Mouse (Mus musculus): Measurements from ENCODE around the gene Ralgapa1.
A peak's percentile ranks its signal among the peaks of the same experiment; 100 is the strongest.

Gene Ralgapa1

DNA sequence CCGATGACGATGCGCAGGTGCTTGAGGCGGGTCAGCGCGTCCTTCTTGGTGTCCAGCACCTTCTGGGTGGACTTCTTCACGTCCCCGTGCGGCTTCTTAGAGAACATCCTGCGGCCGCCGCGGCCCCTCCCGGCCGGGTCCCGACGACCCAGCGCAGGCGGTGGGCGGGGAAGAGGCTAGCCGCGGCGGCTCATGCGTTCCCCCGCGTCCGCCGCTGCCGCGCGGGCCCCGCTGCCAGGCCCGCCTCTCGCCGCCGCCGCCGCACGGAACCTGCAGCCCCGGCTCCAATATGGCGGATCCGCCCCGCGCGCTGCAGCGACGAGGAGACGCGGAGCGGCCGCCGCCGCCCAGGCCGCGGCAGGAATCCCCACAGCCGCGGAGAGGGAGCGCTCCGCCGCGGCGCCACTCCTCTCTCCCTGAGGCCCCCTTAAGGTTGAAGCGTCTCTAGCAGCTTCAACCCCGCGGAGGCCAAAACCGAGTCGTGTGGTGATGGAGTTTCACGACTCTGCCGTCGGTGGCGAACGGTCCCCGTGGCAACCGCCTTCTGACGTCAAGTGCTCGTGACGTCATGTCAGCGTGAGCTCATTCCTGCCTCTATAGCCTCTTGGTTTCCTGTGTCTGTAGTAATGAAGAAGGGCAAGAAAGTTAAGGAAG, at the start of gene Ralgapa1:
TSS of gene Ralgapa1 (minus strand) at position 507 of the 654 bp plus-strand sequence.
- DNase-seq = peak; percentile 89

DNA sequence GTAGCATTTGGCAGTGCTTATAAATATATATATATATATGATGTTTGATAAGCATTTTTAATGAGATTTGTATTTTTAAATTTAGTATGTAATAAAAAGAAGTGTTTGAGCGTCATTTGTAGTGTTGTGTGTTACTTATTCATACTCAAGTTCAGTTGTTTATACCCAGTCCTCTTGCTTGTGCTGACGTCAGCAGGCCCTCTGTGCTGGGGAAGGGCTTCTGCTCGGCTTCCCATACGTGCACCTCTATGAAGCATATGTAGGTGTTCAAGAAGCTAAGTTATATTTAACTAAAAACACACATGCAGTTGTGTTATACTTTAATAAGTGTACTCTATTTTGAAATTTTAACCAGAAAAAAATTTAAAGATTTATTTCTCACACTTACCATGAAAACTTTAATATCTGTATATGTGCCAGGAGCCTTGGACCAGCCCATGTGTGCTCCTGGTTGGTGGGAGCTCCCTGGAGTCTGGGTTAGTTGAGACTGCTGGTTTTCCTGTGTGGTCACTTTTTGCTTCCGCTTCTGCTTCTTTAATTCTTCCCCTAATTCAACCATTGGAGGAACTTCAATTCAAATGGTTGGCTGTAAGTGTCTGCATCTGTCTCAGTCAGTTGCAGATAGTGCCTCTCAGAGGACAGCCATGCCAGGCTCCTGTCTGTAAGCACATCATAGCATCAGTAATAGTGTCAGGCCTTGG, 48.8 kb upstream of the Ralgapa1 start:
- DNase-seq = no peak

GRCm38 (mm10) chr12:55867738-55868137, 46.8 kb upstream of the Ralgapa1 start:
- no peak for DNase-seq

DNA sequence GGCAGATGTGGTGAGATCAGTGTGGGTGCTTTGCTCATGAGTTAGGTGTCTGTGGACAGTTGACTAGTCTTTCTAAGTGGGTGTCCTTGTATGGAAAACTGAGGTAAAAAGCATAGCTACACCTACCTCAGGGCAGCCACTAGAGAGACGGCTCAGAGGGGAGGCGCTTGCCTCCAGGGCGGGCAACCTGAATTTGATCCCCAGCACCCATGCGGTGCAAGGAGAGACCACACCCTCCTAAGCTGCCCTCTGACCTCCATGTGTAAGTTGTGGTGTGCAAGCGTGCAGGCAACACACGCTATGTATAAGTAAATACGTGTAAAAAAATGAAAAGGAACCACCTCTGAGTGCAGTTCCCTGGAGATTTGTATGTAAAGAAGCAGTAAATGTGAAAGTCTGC, 39.7 kb upstream of the Ralgapa1 start:
- no peak for DNase-seq

- no peak for DNase-seq
Measured at GRCm38 (mm10) chr12:55859409-55860349, 38.7 kb upstream of the Ralgapa1 start.

- DNase-seq = no peak
Measured at GRCm38 (mm10) chr12:55850650-55851049, 29.7 kb upstream of the Ralgapa1 start.

- DNase-seq = no peak
Measured at GRCm38 (mm10) chr12:55847851-55848250, 26.9 kb upstream of the Ralgapa1 start.

- DNase-seq = peak; percentile 43
Measured at GRCm38 (mm10) chr12:55846741-55847140, 25.8 kb upstream of the Ralgapa1 start.

DNA sequence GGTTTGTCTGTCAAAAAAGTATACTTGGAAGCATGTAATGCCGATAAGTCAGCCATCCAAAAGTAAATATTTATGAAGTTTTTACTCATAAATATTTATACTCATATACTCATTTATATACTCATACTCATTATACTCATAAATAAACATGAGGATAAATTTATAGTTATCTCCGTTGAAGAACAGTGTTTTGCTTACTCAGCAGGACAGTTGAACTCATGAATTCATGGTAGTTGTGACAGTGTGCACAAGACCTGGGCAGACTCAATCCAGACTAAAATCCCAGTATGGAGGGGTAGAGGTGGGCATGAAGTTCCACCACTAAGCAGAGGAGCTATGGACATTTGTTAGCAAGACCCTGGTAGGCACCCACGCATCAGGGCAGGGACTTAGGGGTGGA, 16.5 kb upstream of the Ralgapa1 start:
- DNase-seq = no peak

DNA sequence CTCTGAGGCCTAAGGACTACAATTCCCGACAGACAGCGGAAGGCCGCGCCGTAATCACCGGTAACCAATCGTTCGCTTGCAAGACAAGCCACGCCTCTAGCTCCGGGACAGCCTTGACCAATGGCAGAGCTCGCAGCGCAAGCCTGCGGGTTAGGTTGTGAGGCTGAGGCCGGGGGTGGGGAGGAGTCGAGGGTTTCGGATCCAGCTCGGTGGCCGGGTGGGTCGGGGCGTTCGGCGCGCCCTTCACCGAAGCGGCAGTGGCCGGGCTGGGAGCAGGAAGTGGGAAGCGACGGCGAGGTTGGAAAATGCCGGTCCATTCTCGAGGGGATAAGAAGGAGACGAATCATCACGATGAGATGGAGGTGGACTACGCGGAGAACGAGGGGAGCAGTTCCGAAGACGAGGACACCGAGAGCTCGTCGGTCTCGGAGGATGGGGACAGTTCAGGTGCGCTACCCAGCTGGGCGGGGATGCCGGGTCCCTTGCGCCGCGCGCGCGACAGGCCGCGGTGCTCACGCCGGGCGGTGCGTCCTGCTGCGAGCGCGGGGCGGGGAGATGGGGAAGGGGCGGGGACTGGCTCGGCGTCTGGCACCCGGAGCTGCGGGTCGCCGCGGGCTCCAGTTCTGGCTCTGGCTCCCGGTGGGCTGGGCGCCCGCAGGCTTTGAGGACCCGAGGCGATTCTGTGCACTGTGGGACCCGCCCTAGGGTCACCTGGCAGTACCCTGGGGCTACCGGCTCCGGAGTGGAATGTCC, 15.4 kb upstream of the Ralgapa1 start, which contains the start of gene Brms1l:
TSS of gene Brms1l (plus strand) at position 126 of the 753 bp plus-strand sequence.
- DNase-seq = peak; percentile 94

DNA sequence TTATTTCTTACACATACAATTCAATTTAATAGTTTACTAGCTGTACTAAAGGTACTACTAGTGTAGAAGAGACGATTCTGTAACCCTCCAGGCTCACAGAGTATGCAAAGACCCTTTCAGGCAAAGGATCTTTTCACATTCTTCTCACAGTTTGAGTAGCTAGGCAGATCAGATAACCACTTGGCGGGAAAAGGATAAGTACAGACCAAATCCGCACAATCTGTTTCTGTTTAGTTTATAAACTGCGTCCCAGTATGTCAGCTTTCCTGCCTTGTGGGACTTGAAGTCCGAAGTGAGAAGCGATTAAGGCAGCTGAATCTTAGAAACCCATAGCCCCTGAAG, 14.9 kb upstream of the Ralgapa1 start:
- no peak for DNase-seq

DNA sequence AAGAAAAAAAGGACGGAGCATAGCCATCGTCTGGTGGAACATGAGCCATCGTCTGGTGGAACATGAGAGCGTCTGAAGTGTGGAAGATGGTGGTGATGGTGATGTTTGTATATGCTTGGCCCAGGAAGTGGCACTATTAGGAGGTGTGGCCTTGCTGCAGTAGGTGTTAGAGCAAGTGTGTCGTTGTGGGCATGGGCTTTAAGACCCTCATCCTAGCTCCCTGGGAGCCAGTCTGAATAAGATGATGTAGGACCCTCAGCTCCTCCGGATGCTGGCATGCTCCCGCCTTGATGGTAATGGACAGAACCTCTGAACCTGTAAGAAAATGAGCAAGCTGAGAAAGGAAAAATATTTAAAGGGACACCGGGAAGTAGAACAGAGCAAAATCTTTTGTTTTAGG, 13.9 kb upstream of the Ralgapa1 start:
- no peak for DNase-seq

DNA sequence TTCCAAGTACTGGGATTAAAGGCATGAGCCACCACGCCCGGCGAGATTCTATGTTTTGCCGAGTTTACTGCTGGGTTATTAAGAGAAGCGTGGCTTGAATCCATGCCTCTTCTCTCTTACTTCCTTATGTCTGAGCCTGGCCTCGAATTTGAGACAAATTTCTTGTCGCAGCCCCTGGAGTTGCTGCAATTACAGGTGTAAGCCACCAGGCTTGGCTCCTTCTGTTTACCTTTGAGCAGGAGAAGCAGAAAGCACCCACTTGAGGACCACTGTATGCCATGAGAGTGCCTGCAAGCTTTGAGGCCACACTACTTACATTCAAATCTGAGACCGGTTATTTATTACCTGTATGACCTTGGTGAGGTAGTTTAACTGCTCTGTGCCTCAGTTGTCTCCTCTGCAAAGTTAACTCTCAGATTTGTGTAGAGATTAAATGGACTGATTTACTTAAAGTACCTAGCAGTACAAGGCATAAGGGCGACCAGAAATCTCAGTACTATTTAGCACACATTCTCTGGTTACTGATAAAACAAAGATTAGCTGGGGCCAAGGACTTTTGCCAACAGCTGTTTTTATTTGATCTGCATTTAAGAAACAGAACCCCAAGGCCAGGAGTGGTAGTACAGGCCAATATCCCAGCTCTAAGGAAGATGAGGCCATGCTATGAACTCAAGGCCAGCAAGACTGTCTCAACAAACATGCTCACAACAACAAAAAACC, 13.1 kb upstream of the Ralgapa1 start:
- DNase-seq = no peak

DNA sequence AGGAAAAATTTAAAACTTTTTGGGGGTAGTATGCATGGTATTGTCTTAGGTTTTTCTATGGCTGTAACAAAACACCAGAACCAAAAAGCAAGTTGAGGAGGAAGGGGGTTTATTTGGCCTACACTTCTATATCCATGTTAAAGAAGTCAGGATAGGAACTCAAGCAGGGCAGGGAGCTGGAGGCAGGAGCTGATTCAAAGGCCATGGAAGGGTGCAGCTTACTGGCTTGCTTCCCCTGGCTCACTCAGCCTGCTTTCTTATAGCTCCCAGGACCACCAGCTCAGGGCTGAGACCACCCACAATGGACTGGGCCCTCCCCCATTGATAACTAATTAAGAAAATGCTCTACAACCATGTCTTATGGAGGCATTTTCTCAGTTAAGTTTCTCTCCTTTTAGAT, 12.0 kb upstream of the Ralgapa1 start:
- DNase-seq = no peak

GRCm38 (mm10) chr12:55831101-55831500, 10.1 kb upstream of the Ralgapa1 start:
- peak; percentile 64 for DNase-seq

DNA sequence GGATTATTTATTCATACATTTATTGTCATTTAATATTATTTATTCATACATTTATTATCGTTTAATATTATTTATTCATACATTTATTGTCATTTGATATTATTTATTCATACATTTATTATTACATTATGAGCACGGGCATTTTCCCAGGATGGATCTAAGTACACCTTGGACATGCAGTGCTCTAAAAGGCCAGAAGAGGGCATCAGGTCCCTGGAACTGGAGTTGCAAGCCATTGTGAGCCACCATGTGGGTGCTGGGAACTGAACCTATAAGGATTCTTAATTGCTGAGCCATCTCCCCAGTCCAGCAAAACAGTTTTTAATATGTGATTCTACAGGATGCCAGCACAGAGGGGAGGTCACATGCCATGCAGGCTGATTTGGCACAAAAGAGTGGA, 4.6 kb upstream of the Ralgapa1 start:
- DNase-seq = no peak

GRCm38 (mm10) chr12:55824027-55824426, 3.1 kb upstream of the Ralgapa1 start:
- DNase-seq = no peak

- peak; percentile 39 for DNase-seq
Measured at GRCm38 (mm10) chr12:55820119-55820660, 777 bp downstream of the Ralgapa1 start.

DNA sequence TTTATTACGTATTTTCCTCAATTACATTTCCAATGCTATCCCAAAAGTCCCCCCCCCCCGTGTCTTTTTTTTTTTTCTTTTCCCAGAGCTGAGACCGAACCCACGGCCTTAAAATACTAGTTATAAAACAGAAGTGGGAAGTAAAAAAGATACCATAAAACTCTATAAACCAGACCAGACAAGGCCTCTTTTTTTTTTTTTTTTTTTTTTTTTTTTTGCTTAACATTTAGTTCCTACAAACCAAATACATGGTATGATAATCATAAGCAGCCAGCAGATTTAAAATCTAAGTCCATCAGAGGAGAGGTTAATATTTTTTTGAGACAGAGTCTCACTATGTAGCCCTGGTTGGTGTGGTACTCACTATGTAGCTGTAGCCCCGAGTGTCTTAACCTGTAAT, 4.5 kb downstream of the Ralgapa1 start:
- DNase-seq = no peak

- no peak for DNase-seq
Measured at GRCm38 (mm10) chr12:55805035-55805434, 15.9 kb downstream of the Ralgapa1 start.

- DNase-seq = no peak
Measured at GRCm38 (mm10) chr12:55801131-55801530, 19.8 kb downstream of the Ralgapa1 start.

DNA sequence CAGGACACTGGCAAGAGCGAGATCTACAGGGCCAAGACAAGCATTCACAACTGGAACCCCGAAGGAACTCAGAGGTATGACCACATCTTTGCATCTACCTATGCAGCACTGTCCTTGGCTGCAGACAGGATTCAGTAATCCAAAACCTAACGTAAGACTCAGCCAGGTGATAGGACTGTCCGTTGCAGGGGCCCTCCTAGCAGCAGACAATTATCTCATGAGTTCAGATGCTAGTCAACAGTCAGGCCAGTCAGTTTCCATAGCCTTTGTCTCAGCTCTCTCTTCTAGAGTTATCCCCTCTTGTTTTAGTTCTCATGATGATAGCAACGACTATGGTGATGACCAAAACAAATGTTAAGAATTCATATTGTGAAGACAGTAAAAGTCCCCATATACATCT, 20.8 kb downstream of the Ralgapa1 start:
- no peak for DNase-seq

All from thymus, postnatal 25 days (tissue).